Mouse (Mus musculus): Measurements from ENCODE around the gene Obox2.
"Not testable (repeated sequence)": the region's sequence is repeated elsewhere in the genome, so short reads cannot be mapped to it uniquely, and the experiment has no call there.

Obox2 gene

DNA sequence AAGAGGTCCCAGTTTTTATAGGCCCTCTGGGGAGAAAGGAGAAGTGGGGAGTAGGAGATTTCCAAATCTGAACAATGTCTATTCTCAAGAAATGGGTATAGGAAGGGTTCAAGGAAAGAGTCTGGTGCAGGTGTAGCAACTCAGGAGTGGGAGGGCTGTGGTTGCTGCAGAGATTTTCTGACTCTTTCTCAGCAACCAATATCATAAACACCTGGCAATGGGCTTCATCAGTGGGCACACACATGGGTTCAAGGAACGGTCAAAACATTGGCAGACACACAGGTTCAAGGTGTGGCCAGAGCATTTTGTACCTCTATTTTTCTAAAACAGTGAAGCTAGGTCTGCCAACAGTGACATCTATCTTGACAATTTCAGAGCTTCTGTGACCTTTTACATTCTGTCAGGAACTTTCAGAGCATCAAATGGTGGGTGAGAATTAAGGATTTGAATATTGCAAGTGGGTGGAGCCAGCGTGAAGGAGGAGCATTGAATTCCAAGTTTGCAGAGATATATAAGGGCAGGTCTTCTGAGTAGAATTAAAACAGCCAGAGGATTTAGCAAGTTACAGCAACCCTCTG is at the start of gene Obox2, which contains the start of gene Obox1:
Gene Obox2 (plus strand): TSS at position 301 of the 578 bp plus-strand sequence.
Gene Obox1 (plus strand): TSS at position 528 of the 578 bp plus-strand sequence.
- DNase-seq (ENCODE audit: low read depth) = not testable (repeated sequence)

DNA sequence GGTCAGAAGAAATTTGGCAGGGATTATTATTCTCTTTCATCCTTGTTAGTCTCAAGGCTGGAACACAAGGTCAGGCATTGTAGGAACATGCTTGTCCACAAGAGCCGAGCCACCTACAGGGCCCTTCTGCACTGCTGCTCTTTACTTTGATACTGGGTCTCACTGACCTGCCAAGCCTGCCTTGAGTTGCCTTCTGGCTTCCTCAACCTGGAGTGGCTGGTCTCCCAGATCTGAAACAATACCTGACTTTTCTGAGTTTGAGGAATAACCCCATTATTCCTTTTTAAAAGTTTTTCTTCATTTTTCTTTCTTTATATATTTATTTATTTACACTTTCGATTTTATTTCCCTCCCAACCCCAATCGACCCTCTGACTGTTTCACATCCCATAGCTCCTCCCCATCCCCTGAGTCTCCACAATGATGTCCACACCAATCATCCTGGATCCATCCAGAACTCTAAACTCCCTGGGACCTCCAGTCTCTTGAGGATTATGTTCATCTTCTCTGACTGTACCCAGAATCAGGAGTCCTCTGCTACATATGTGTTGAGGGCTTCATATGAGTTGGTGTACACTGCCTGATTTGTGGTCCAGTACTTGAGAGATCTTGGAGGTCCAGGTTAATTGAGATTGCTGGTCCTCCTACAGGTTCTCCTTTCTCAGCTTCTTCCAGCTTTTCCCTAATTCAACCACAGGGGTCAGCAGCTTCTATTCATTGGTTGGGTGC is 10.8 kb downstream of the Obox2 start:
- not testable (repeated sequence) for DNase-seq (ENCODE audit: low read depth)

DNA sequence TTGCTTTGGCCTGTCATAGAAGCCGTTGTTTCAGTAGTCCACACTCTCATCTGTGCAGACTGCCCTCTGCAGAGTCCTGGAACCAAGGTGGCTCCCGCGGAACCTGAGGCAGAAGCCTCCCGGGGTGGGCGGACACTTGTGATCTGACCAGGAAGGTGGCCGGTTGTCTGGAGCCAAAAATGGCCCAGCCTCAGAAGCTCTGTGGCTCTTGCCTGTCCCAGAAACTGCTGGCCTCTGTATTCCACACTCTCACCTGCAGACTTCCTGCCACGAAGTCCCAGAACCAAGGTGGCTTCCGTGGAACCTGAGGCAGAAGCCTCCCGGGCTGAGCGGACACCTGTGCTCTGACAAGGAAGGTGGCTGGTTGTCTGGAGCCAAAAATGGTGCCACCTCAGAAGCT is 18.3 kb downstream of the Obox2 start:
- not testable (repeated sequence) for DNase-seq (ENCODE audit: low read depth)

DNA sequence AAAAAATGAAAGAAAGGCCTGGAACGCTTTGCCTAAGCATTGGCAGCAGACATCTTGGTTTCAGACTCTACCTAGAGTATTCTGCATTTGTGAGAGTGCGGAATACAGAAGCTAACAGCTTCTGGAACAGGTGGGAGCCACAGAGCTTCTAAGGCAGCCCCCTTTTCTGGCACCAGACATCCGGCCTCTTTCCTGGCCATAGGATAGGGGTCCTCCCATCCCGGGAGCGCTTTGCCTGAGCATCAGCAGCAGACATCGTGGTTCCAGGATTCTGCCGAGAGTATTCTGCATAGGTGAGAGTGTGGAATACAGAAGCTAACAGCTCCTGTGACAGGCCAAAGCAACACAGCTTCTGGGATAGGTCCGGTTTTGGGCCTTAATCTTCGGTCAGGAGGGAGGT is 29.5 kb downstream of the Obox2 start:
- not testable (repeated sequence) for DNase-seq (ENCODE audit: low read depth)

DNA sequence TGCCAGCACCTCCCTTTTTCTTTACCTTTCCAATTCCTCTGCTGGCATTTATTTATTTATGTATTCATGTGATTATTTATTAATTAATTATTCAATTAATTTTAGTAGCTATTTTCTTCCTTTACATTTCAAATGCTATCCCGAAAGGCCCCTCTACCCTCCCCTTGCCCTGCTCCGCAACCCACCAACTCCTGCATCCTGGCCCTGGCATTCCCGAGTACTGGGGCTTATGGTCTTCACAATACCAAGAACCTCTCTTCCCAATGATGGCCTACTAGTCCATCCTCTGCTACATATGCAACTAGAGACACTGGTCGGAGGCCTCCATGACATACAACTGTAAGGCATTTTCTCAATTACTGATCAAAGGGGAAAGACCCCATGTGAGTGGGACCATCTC is 37.0 kb downstream of the Obox2 start:
- not testable (repeated sequence) for DNase-seq (ENCODE audit: low read depth)

Data from c-Kit-positive CD71-negative TER-119-negative erythroid progenitor cells, embryonic 14.5 days (primary cell).